8 mouse cellular contexts compared by ENCODE assay signal in the genomic region with DNA sequence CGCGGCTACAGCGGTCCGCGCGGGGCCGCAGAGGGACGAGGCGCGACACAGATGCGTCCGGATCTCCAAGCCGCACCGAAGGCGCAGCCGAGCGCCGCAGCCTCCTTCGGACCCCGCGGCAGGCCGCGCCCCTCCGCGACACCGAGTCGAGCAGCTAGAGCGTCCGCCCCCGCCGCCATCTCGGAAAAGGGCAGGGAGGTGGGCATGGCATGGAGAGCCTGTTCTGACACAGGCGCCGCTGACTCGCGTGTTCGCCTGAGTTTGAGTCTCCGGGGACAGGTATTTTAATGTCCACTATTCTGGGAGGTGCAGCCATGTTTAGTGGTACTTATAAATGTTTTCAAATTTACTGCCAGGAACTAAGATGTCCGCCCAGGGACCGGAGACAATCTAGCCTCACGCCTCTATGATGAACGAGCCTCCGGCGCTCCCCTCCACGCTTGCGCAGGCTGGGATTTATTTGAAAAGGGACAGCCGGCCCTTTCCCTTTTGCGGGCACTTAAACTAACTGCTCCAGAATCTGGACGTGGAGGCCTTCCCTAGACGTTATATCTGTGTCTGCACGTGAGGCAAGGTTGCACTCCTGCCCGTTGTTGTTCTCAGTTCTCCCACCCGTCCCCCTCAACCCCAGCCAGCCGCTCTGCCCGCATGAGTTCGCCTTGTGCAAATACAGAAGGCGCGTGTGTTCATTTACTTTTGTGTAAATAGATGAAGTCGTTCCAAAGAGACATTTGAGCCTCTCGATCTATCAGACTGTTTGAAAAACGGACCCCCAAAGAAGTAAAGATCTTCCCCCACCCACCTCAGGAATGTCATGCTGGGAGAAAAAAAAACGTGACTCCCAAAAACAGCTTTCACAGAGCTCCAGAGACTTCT. TPM values are rescaled to one million over a fixed set of nuclear protein-coding genes. Genes with fewer than 3 reads are reported as not detected.
A peak's percentile ranks its signal among the peaks of the same experiment; 100 is the strongest.
DNase-seq lines count a peak whose midpoint lies in the region; ATAC-seq and TF ChIP-seq lines count a peak whose summit lies in the region.

No protein-coding gene starts in this region.

- DNase-seq in A20 (ENCODE audit: low read depth, low spot score): peak; percentile 97
- peak; percentile 94 for DNase-seq in embryonic facial prominence, embryonic 14.5 days (ENCODE audit: low spot score)
- DNase-seq in heart, adult 8-10 months (ENCODE audit: low spot score): peak; percentile 87
- peak; percentile 87 to 89 for DNase-seq in kidney, adult 8-10 months
- peak; percentile 74 to 89 for DNase-seq in spleen, adult 18-20 months

- no peaks in the 10 kb centered on the region for H3K9me3 ChIP-seq in embryonic facial prominence, embryonic 14.5 days (ENCODE audit: control insufficient read depth, low read length)
- H3K9me3 ChIP-seq in limb, embryonic 13.5 days: no peaks in the 10 kb centered on the region
- no peaks in the 10 kb centered on the region for H3K9me3 ChIP-seq in midbrain, embryonic 15.5 days

- H3K27ac ChIP-seq in bone marrow, adult 2 months (ENCODE audit: control insufficient read depth, insufficient read depth, low read depth, low read length, poor library complexity): peak overlapping the region; percentile 60
- peak overlapping the region; percentile 88 for H3K27ac ChIP-seq in embryonic facial prominence, embryonic 14.5 days (replicated peaks; ENCODE audit: low read depth, low read length)
- peak overlapping the region; percentile 78 for H3K27ac ChIP-seq in limb, embryonic 13.5 days
- H3K27ac ChIP-seq in midbrain, embryonic 15.5 days: peak overlapping the region; percentile 89

- TF ChIP-seq POLR2A in bone marrow, adult 2 months (IDR thresholded peaks at IDR 0.05; ENCODE audit: borderline replicate concordance, control insufficient read depth, low read depth, low read length): peak; percentile 74; the same call in 1 of the 2 replicates

- H3K36me3 ChIP-seq in embryonic facial prominence, embryonic 14.5 days (ENCODE audit: control insufficient read depth, insufficient read depth, low read length): peaks cover 28% of the 10 kb centered on the region
- H3K36me3 ChIP-seq in limb, embryonic 13.5 days: peaks cover 26% of the 10 kb centered on the region
- H3K36me3 ChIP-seq in midbrain, embryonic 15.5 days (replicated peaks): peaks cover 6% of the 10 kb centered on the region; the same call in 1 of the 2 replicates

- H3K4me3 ChIP-seq in bone marrow, adult 2 months (replicated peaks; ENCODE audit: control insufficient read depth, low read depth, low read length): peak overlapping the region; percentile 75
- peak overlapping the region; percentile 100 for H3K4me3 ChIP-seq in embryonic facial prominence, embryonic 14.5 days (ENCODE audit: low read depth, low read length)
- H3K4me3 ChIP-seq in limb, embryonic 13.5 days: peak overlapping the region; percentile 96
- H3K4me3 ChIP-seq in midbrain, embryonic 15.5 days: peak overlapping the region; percentile 62

- no peaks in the 10 kb centered on the region; the same call in 1 of the 2 replicates for H3K4me1 ChIP-seq in bone marrow, adult 2 months (ENCODE audit: control insufficient read depth, insufficient read depth, low read length)
- H3K4me1 ChIP-seq in embryonic facial prominence, embryonic 14.5 days (ENCODE audit: control insufficient read depth, insufficient read depth, low read length): peaks cover 15% of the 10 kb centered on the region
- H3K4me1 ChIP-seq in limb, embryonic 13.5 days: peaks cover 18% of the 10 kb centered on the region
- H3K4me1 ChIP-seq in midbrain, embryonic 15.5 days: peaks cover 15% of the 10 kb centered on the region

- ATAC-seq in embryonic facial prominence, embryonic 14.5 days (ENCODE audit: low read depth): peak; percentile 94
- ATAC-seq in limb, embryonic 13.5 days (ENCODE audit: low FRiP score, low read depth): peak; percentile 91
- peak; percentile 93 for ATAC-seq in midbrain, embryonic 15.5 days (replicated peaks)

- H3K4me2 ChIP-seq in embryonic facial prominence, embryonic 14.5 days (ENCODE audit: low read depth, low read length): peak overlapping the region; percentile 74
- H3K4me2 ChIP-seq in limb, embryonic 13.5 days (replicated peaks): peak overlapping the region; percentile 76
- peak overlapping the region; percentile 74 for H3K4me2 ChIP-seq in midbrain, embryonic 15.5 days

- under 1% methylated on average over 62 of the region's 62 CpGs for WGBS in bone marrow, adult 2 months
- under 1% methylated on average over 47 of the region's 62 CpGs for WGBS in embryonic facial prominence, embryonic 14.5 days
- WGBS in limb, embryonic 13.5 days: under 1% methylated on average over 62 of the region's 62 CpGs
- WGBS in midbrain, embryonic 15.5 days: under 1% methylated on average over 60 of the region's 62 CpGs

- peak overlapping the region; percentile 96 for H3K9ac ChIP-seq in embryonic facial prominence, embryonic 14.5 days (ENCODE audit: low read depth, low read length)
- H3K9ac ChIP-seq in limb, embryonic 13.5 days: peak overlapping the region; percentile 98
- peak overlapping the region; percentile 88 for H3K9ac ChIP-seq in midbrain, embryonic 15.5 days

- no peaks in the 10 kb centered on the region for H3K27me3 ChIP-seq in embryonic facial prominence, embryonic 14.5 days (replicated peaks; ENCODE audit: control insufficient read depth, insufficient read depth, low read length)
- no peaks in the 10 kb centered on the region for H3K27me3 ChIP-seq in limb, embryonic 13.5 days
- H3K27me3 ChIP-seq in midbrain, embryonic 15.5 days (replicated peaks): no peaks in the 10 kb centered on the region

- no peak; the same call in 1 of the 2 replicates for TF ChIP-seq CTCF in bone marrow, adult 2 months (IDR thresholded peaks at IDR 0.05; ENCODE audit: control insufficient read depth, insufficient read depth, low read length)

RNA-seq across cellular contexts. Expression of a gene that starts 3.5 kb away (rescaled TPM):
- 20.1 and 41.9 TPM in 2 replicates for polyA plus RNA-seq in bone marrow, adult 2 months (2011; ENCODE audit: insufficient read depth, insufficient read length, low replicate concordance, missing spikeins)
- 122 and 145 TPM in 2 replicates for polyA plus RNA-seq in embryonic facial prominence, embryonic 14.5 days (2014; fragmentation: Nextera tagmentation; extraction: Ambion mirVana)
- 10 to 100 TPM; 24.5 to 29.9 (median 26.0) TPM for total RNA-seq in heart, adult 8-10 months (2022)
- polyA plus RNA-seq in limb, embryonic 13.5 days (2015; fragmentation: Nextera tagmentation; extraction: Ambion mirVana): 189 and 199 TPM in 2 replicates
- polyA plus RNA-seq in midbrain, embryonic 15.5 days (2015; fragmentation: Nextera tagmentation; extraction: Ambion mirVana): 199 and 200 TPM in 2 replicates

RNA-seq across cellular contexts. Expression of a gene that starts 24.4 kb away (rescaled TPM):
- not detected in 2 replicates for polyA plus RNA-seq in bone marrow, adult 2 months (2011; ENCODE audit: insufficient read depth, insufficient read length, low replicate concordance, missing spikeins)
- 0.14 and 0.30 TPM in 2 replicates for polyA plus RNA-seq in embryonic facial prominence, embryonic 14.5 days (2014; fragmentation: Nextera tagmentation; extraction: Ambion mirVana)
- under 1 TPM in 1 of 4 experiments, not detected in 3; 0.03 TPM for total RNA-seq in heart, adult 8-10 months (2022)
- polyA plus RNA-seq in limb, embryonic 13.5 days (2015; fragmentation: Nextera tagmentation; extraction: Ambion mirVana): 0.17 and 0.24 TPM in 2 replicates
- not detected in 2 replicates for polyA plus RNA-seq in midbrain, embryonic 15.5 days (2015; fragmentation: Nextera tagmentation; extraction: Ambion mirVana)

RNA-seq across cellular contexts. Expression of a gene that starts 40.3 kb away (rescaled TPM):
- 31.3 and 31.7 TPM in 2 replicates for polyA plus RNA-seq in bone marrow, adult 2 months (2011; ENCODE audit: insufficient read depth, insufficient read length, low replicate concordance, missing spikeins)
- 7.8 and 8.4 TPM in 2 replicates for polyA plus RNA-seq in embryonic facial prominence, embryonic 14.5 days (2014; fragmentation: Nextera tagmentation; extraction: Ambion mirVana)
- 1 to 10 TPM in 1 of 4 experiments, under 1 TPM in 3; 0.57 to 1.3 (median 0.98) TPM for total RNA-seq in heart, adult 8-10 months (2022)
- 2.3 and 2.9 TPM in 2 replicates for polyA plus RNA-seq in limb, embryonic 13.5 days (2015; fragmentation: Nextera tagmentation; extraction: Ambion mirVana)
- polyA plus RNA-seq in midbrain, embryonic 15.5 days (2015; fragmentation: Nextera tagmentation; extraction: Ambion mirVana): 5.3 and 7.3 TPM in 2 replicates

RNA-seq across cellular contexts. Expression of a gene that starts 56.6 kb away (rescaled TPM):
- polyA plus RNA-seq in bone marrow, adult 2 months (2011; ENCODE audit: insufficient read depth, insufficient read length, low replicate concordance, missing spikeins): 157 and 172 TPM in 2 replicates
- 46.3 and 47.6 TPM in 2 replicates for polyA plus RNA-seq in embryonic facial prominence, embryonic 14.5 days (2014; fragmentation: Nextera tagmentation; extraction: Ambion mirVana)
- 10 to 100 TPM; 28.2 to 36.0 (median 32.7) TPM for total RNA-seq in heart, adult 8-10 months (2022)
- 28.2 and 30.2 TPM in 2 replicates for polyA plus RNA-seq in limb, embryonic 13.5 days (2015; fragmentation: Nextera tagmentation; extraction: Ambion mirVana)
- polyA plus RNA-seq in midbrain, embryonic 15.5 days (2015; fragmentation: Nextera tagmentation; extraction: Ambion mirVana): 40.9 and 44.2 TPM in 2 replicates

Comparison
In these comparisons a context has a peak if more than half of its experiments do, and no peak if none do; other contexts are left out.
1. Peak in every context shown above with its lines: DNase-seq, ATAC-seq, H3K4me3 ChIP-seq and H3K27ac ChIP-seq.